Mouse (Mus musculus) splenic B cell, adult 2 months (primary cell): ENCODE data around the gene Clic5.

ENCODE experiments used
- DNase-seq: peaks from one replicate; pipeline ENCODE4 v3.0.0-alpha.2; 2011; ENCODE audit warnings: low read depth, low spot score
- H3K27me3 ChIP-seq: 2 replicates; pipeline ENCODE4 v1.6.1; 2012; ENCODE audit warnings: mild to moderate bottlenecking, low read length, moderate library complexity, mixed read lengths; ENCODE audit not compliant: control insufficient read depth, poor library complexity, insufficient read depth, severe bottlenecking
- H3K36me3 ChIP-seq: 2 replicates; pipeline ENCODE4 v1.6.1; 2012; ENCODE audit warnings: mild to moderate bottlenecking, low read length, moderate library complexity, mixed read lengths; ENCODE audit not compliant: control insufficient read depth, poor library complexity, insufficient read depth, severe bottlenecking

Gene Clic5

DNA sequence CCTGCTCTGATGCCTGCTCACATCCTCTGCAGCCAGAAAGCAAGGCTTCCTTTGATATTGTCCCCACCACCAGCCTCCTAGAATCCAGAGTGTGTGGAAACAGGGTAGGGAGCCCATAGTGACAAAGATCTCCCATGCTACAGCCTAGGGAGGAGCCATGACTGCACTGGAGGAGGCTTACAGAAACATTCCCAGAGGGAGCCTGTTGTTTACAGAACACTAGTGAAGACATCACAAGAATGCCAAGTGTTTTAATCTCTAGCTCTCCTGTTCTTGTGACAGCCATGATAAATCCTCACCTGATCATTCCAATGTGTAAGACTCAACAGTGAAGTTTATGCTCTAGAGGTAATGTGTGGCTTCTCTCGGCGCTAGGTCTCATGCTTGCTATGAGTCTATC is 28.8 kb downstream of the Clic5 start:
- Histone ChIP-seq H3K36me3 (no peaks in the 10 kb centered on the region), H3K27me3 (no peaks in the 10 kb centered on the region; the same call in 1 of the 2 replicates)
- no peak for DNase-seq

DNA sequence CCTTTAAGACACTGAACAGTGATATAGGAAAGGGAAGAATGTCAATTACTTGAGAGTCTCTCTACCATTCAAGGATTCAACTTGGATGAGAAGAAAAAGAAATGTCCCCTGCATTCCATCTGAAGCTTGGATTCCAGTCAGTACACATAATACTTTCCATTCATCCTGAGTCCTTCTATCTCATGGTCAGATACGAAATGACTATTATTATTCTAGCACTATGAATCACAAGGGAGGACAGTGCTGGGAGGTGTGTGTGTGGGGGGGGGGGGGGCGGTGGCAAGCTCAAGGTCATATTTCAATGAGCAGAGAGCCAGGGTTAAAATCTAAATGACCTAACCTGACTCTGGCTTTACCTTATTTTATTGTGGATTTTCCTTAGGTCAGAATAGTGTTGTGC is 31.6 kb downstream of the Clic5 start:
- no peaks in the 10 kb centered on the region for H3K36me3 ChIP-seq
- DNase-seq, result no peak
- no peaks in the 10 kb centered on the region for H3K27me3 ChIP-seq

DNA sequence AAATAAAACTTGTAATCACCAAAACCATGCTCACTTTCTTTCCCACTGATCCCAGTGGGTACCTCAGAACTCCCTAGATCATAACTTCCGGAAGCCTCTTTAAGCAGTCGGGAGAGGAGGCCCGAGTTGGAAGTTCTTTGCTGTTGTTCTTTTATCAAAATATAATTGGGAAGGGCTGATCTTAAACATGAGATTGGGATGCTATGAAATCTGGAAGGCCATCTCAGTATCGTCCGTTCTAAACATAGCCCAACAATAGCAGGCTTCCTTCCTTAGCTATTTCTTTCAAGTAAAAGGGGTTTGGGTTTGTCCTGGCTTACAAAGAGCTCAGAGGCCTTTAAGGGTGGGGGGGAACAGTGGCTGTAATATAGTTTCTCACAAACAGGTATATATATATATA is 40.0 kb downstream of the Clic5 start:
- H3K27me3 ChIP-seq, result no peaks in the 10 kb centered on the region
- H3K36me3 ChIP-seq, result no peaks in the 10 kb centered on the region
- DNase-seq, result no peak

DNA sequence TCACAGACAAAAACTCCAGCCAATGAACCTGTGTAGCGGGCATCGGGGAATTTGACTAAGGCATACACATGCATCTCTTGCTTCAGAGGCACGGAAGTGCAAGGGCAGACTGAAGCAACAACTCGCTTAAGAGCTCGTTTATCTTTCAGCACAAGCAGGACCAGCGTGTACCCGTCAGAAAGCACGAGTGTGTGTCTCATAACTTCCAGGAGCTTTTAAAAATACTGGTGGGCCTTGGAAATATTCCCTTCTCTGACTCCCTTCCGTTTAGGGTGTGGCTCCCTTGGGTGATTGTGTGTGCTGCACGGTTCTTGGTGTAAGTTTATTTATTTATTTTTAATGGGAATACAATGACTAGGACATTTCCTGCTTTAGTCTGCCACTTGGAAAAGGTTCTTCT is 41.7 kb downstream of the Clic5 start:
- Histone ChIP-seq H3K36me3 (no peaks in the 10 kb centered on the region), H3K27me3 (no peaks in the 10 kb centered on the region)
- no peak for DNase-seq

DNA sequence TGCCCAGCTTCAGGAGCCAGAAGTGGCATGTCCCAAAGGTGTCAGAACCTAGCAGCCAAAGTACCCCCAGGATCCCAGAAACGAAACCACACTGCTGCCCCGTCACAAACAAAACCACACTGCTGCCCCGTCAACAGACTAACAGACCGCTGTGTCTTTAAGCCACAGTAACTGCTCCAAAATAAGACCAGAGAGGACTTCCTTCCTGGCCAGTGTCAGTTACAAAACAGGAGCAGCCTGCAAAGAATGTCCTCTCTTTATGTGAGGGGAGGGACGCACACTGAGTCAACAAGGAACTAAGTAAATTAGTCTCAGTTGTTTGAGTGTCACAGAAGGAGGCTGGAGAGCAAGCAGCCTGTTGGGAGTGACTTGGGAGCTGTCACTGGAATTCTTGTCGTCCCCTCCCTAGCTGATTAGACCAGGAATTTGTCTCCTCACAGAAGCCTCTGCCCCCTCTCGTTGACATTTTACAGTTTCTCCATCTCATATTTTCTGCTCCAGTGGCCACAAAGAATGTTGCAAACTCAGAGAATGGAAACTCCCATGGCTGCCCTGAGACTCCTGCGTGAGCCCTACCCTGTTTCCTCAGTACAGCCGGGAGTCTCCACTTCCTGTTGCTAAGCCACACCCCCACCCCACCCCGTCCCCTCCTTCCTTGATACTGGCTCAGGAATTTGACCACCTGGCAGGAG is 50.8 kb downstream of the Clic5 start:
- DNase-seq, result peak; percentile 3
- Histone ChIP-seq H3K27me3 (no peaks in the 10 kb centered on the region), H3K36me3 (no peaks in the 10 kb centered on the region)

DNA sequence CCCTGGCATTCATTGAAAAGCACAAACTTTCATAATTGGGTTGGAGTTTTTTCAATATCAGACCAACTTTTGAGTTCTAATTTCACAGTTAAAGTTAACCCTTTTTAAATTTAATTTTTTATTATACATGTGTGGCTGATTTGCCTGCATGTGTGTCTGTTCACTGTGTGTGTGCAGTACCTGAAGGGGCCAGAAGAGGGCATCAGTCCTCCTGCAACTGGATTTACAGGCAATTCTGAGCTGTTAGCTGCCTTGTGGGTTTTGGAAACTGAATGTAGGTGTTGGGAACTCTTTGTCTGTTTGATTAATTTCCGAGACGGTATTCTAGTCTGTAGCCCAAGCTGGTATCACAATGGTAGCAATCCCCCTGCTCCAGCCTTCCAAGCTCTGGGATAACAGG is 52.4 kb downstream of the Clic5 start:
- Histone ChIP-seq H3K36me3 (no peaks in the 10 kb centered on the region), H3K27me3 (no peaks in the 10 kb centered on the region)
- peak; percentile 12 for DNase-seq

DNA sequence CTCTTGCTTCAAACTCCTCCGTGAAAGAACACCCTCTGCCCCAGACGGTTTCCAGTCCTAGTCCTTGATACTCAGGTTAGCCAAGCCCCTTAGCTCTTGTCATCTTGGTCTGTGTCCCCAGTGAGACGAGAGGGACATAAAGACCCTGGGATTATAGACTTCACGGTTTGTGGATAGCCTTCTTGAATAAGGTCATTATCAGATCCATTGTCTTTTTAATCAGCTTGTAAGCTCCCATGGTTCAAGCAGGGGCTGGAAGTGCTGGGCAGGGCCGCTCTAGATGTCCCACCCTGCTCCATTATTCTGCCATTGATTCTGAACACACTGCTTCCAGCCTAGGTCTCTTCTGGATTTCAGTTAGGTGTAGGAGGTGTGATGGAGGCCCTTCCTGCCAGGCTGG is 55.7 kb downstream of the Clic5 start:
- no peak for DNase-seq
- H3K36me3 ChIP-seq, result no peaks in the 10 kb centered on the region
- no peaks in the 10 kb centered on the region for H3K27me3 ChIP-seq

DNA sequence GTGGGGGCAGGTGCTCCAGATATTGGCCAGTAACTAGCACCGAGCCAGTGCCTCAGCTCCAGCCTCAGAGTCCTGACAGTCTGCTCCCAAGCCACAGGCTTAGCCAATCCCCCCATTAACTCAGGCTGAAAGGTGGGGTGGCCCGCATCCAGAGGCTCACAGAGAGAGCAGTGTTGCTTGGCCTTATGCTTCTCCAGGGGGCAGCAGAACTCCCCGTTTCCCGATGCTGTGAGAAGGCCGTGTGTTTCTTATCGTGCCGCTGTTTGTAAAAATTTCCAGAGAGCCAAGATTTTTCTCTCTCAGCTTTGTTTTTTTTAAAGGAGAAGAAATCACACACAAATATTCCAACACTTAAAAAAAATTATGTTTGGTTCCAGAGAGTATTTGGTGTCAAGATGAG is 56.2 kb downstream of the Clic5 start:
- DNase-seq, result no peak
- no peaks in the 10 kb centered on the region for H3K36me3 ChIP-seq
- no peaks in the 10 kb centered on the region for H3K27me3 ChIP-seq

DNA sequence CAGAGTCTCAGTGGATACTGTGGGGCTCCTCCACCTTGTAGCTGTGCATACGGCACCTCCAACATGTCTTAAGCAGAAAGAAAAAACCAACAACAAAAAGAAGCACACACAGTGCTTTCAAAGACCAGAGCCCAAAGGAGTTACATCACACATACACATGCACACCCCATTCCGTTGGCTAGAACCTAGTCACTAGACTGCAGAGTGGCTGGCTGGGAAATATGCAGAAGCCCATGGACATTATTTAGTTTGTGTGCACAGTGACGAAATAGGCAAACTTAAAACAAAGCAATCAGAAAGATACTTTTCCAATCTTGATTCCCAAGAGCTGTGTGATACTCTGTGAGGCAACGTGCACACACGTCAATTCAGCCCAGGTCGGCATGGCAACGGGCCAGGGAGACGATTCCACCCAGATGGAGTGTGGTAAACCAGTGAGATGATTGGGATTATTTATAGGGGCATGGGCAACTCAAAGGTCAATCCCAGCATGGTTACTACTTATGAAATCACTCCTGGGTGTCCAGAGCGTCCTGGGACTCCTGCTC is 57.8 kb downstream of the Clic5 start:
- no peaks in the 10 kb centered on the region for H3K27me3 ChIP-seq
- no peaks in the 10 kb centered on the region for H3K36me3 ChIP-seq
- DNase-seq, result no peak

DNA sequence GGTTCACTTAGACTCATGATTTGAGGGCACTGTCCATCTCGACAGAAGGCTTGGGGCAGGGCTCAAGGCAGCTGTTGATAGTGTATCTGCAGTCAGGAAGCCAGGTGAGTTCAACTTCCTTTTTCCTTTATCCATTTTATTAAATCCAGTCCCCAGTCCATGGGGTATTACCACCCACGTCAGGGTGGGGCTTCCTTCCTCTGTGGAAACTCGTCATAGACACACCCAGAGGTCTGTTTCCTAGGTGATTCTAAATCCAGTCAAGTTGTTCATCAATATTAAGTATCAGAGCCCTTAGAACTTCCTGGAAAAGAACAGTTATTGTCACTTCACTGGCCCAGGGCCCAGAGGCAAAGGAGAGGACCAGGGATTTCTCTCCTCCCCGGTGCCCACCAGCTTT is 61.2 kb downstream of the Clic5 start:
- no peak for DNase-seq
- no peaks in the 10 kb centered on the region for H3K27me3 ChIP-seq
- H3K36me3 ChIP-seq, result no peaks in the 10 kb centered on the region

DNA sequence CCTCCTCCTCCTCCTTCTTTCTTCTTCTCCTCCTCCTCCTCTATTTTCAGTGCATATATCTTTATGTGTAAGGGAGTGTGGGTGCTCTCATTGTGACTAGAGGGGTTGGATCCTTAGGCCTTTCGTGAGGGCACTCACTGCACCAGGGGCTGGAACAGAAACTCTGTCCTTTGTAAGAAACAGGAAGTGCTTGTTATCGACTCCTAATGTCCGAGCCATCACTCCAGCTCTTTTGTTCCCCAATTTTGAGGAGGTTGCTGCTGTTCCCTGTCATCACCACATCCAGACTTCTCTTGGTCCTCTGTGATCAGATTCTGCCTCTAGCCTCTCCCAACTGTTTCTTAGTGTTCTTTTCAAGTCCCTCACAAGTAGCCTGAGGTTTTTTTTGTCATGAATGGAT is 64.3 kb downstream of the Clic5 start:
- Histone ChIP-seq H3K36me3 (no peaks in the 10 kb centered on the region), H3K27me3 (no peaks in the 10 kb centered on the region)
- no peak for DNase-seq

DNA sequence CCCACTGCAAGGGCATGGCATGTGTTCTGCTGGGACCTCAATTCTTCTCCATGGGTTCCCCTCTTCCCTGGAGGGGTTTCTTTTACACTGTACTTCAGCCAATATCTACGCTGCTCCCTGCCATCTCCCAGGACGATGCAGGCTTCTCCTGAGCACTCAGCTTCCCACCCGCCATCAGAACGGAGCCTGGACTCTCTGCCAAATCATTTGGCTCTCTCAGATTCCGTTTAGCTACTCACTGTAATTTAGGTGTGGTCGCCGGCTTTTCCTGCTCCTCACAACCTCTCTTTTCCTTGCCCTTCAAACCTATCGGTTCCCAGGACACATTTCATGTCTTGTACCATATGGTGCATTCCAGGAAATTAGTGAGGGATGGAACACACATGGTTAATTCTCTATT is 66.3 kb downstream of the Clic5 start:
- H3K36me3 ChIP-seq, result no peaks in the 10 kb centered on the region
- no peak for DNase-seq
- H3K27me3 ChIP-seq, result no peaks in the 10 kb centered on the region

DNA sequence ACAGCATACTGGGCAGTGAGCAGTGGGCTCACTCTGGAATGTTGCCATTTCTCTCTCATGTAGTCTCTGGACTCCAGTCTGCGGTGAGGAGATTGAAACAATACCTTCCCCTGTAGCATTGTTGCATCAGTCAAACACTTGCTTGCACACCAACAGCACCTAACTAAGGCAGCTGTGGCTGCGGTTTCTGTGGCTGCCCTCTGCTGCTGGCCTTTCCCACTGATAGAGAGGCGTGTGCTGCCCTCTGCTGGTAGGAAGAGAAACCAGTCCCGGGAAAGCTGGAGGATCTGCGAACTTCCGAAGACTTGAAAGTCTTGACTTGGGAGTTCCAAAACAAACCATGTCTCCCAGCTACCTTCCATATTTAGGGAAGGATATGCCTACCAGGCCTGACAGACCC is 68.2 kb downstream of the Clic5 start:
- H3K36me3 ChIP-seq, result no peaks in the 10 kb centered on the region
- peak; percentile 75 for DNase-seq
- H3K27me3 ChIP-seq, result no peaks in the 10 kb centered on the region

DNA sequence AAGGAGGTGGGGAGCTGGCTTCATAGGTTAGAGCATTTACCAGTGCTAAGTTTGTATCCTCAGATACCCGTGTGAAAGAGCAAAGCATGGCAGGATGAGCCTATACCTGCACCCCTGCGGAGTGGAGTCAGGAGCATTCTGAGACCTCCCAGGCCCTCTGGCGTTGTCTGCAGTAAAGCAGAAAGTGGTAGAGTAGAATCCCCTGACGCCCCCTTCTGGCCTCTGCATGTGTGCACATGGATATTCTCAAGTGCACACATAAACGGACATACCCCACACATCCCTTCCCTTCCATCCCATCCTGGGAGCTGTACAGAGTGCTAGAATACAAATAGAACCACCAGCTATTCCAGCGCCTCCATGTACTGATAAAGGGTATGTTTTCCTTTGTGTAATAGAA is 70.9 kb downstream of the Clic5 start:
- Histone ChIP-seq H3K27me3 (no peaks in the 10 kb centered on the region), H3K36me3 (no peaks in the 10 kb centered on the region)
- no peak for DNase-seq

DNA sequence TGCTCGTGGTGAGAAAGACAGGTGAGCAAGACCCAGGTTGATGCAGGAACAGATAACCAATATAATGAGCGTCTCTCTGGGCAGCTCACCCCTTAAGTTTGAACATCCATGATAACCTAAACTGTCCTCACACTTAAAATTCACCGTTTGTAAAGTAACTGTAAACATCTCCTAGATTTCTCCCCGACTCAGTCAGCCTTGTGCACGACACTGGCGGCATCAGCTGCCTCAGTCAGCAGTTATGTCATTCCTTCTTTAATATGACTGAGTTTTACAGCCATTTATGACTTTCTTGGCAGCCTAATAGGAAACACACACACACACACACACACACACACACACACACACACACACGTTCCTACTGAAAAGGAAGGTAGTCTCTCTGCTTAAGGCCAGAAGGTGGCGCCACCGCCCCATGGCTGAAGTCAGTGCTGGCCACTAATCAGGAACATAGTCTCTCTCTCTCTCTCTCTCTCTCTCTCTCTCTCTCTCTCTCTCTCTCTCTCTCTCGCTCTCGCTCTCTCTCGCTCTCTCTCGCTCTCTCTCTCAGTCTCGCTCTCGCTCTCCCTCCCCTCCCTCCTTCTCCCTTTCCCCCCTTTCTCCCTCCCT is 73.3 kb downstream of the Clic5 start:
- H3K27me3 ChIP-seq, result no peaks in the 10 kb centered on the region
- peak; percentile 78 for DNase-seq
- H3K36me3 ChIP-seq, result no peaks in the 10 kb centered on the region

DNA sequence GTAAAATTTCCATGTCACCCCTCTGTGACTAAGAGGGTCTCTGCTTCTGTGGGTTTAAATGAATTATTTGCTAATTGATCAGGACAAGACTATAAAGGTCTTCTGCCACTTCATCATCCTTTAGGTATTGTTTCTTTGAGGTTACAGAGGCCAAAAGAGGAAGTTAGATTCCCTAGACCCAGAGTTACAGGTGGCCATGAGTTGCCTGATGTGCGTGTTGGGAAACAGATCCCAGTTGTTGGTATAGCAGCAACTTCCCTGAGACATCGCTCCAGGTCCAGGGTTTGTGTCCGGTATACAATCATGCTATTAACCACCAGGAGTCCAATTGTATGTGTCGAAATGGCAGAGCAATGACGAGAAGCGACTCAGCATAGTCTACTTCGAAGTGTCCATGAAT is 81.7 kb downstream of the Clic5 start:
- no peak for DNase-seq
- H3K36me3 ChIP-seq, result no peaks in the 10 kb centered on the region

More for the DNA sequence above, 81.7 kb downstream of the Clic5 start:
- no peaks in the 10 kb centered on the region for H3K27me3 ChIP-seq
